Mouse (Mus musculus): ENCODE measurements around the gene Ccin. TPM values are rescaled to one million over a fixed set of nuclear protein-coding genes. Genes with fewer than 3 reads are reported as not detected.

Gene Ccin
- polyA plus RNA-seq, 1 experiment from 2014 or later: not detected

DNA sequence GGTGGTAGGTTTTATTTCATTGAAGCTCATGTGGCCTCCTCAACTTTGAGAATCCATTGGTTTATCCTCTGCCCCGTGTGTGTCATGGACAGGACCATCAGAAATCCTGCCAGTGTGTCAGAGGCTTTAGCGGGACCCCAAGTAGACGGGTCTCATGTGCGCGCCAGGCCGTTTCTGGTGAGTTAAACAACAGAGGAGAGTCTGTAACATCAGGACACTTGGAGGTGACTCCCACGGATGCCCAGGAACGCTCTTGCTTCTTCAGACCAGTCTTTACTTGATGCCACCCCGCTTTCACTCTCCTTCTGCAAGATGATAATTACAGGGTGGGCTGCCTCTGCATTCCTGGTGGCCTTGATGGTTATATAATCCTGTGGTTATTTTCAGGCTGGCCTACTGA is 40.4 kb downstream of the Ccin start:
- Histone ChIP-seq H3K27me3 (no peaks in the 10 kb centered on the region), H3K4me3 (no peak overlapping the region), H3K9me3 (no peaks in the 10 kb centered on the region), H3K4me1 (peaks cover 4% of the 10 kb centered on the region; the same call in 1 of the 2 replicates), H3K9ac (no peak overlapping the region), H3K27ac (no peak overlapping the region), H3K4me2 (replicated peaks) (no peak overlapping the region), H3K36me3 (peaks cover 94% of the 10 kb centered on the region)
- WGBS: 92% methylated on average over 9 of the region's 9 CpGs
- ATAC-seq (ENCODE audit: insufficient number of reproducible peaks, insufficient read depth, low FRiP score, low TSS enrichment): no peak

DNA sequence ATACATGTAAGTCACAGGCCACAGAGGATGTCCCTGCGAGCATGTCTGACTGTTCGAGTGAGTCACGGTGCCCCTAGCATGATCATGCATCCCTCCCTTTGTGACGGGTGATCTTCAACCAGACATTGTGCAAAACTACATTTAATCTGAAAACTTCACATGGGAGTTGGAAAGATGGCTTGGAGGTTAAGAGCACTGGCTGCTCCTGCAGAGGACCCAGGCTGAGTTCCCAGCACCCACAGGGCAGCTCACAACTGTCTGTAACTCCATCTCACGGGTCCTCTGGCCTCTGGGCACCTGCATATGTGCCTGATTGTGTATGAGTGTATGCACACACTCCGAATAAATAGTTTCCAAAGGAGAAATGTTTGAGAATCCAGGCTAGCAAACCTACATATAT is 41.0 kb downstream of the Ccin start:
- no peak overlapping the region for H3K4me3 ChIP-seq
- H3K9ac ChIP-seq: no peak overlapping the region
- no peaks in the 10 kb centered on the region for H3K27me3 ChIP-seq
- peaks cover 99% of the 10 kb centered on the region for H3K36me3 ChIP-seq
- H3K4me1 ChIP-seq: peaks cover 4% of the 10 kb centered on the region; the same call in 1 of the 2 replicates
- no peak overlapping the region for H3K4me2 ChIP-seq (replicated peaks)
- whole genome bisulfite sequencing: 95% methylated on average over 6 of the region's 6 CpGs
- no peak overlapping the region for H3K27ac ChIP-seq
- ATAC-seq (ENCODE audit: insufficient number of reproducible peaks, insufficient read depth, low FRiP score, low TSS enrichment): no peak
- H3K9me3 ChIP-seq: no peaks in the 10 kb centered on the region

DNA sequence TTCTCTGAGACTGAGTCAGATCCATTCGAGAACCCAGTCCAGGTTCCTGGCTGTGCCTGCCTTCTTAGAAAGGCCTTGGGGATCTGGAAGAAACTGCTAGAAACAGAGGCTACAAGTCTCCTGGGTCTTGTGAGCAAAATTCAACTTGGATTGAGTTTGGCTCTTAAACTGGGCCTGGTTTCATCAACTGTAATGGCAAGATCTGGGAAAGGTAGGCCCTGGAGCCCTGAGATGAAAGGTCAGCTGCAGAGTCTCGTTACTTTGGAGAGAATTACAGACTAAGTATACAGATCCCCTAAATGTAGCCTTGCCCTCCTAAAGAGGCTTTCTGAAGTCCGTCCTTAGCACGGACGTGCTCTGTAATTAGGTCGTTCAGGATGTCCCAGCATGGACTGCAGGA is 42.3 kb downstream of the Ccin start:
- Histone ChIP-seq H3K27ac (no peak overlapping the region), H3K9me3 (no peaks in the 10 kb centered on the region), H3K9ac (no peak overlapping the region), H3K4me3 (no peak overlapping the region), H3K4me2 (replicated peaks) (no peak overlapping the region), H3K27me3 (no peaks in the 10 kb centered on the region), H3K4me1 (peaks cover 4% of the 10 kb centered on the region; the same call in 1 of the 2 replicates), H3K36me3 (peaks cover 99% of the 10 kb centered on the region)
- WGBS: 88% methylated on average over 6 of the region's 6 CpGs
- no peak for ATAC-seq (ENCODE audit: insufficient number of reproducible peaks, insufficient read depth, low FRiP score, low TSS enrichment)

DNA sequence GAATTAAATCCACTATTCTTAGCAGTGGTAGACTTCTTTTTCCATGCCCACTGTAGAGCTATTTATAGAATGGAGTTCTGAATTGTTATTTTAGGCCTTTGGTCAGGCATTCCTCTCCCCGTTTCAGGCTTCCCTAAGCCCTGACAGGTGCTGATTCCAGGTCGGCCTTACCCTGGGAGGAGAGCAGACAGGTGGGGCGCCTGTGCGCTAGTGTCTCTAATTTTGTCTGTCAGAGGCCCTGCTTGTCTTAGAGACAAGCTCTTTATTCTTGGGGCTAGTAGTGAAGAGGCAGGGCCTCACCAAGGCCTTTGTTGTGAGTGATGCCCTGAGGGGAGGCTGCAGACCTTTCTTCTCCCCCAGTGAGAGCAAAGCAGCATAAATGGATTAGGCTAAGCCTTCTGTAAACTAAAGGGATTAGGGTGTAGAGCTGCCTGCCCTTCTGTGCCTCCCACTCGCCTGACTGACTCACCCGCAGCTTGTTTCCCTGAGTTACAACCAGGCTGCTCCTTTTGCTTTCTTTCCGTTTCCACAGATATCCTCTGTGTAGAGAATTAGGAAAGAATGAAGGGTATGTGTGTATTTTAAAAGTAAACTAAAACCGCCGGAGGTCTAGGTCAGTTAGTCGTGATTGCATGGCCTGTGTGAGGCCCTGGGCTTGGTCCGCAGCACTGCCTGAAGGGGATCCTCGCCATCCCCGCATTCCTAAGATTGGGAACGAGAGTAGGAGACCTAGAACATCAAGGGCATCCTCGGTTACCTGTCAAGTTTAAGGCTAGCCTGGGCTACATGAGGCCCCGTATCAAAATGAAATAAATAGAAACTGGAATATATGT is 45.2 kb downstream of the Ccin start:
- Histone ChIP-seq H3K4me2 (replicated peaks) (no peak overlapping the region), H3K27ac (no peak overlapping the region), H3K4me3 (no peak overlapping the region), H3K36me3 (peaks cover 97% of the 10 kb centered on the region), H3K9ac (no peak overlapping the region), H3K9me3 (no peaks in the 10 kb centered on the region), H3K27me3 (no peaks in the 10 kb centered on the region), H3K4me1 (peaks cover 4% of the 10 kb centered on the region; the same call in 1 of the 2 replicates)
- ATAC-seq (ENCODE audit: insufficient number of reproducible peaks, insufficient read depth, low FRiP score, low TSS enrichment): peak; percentile 68
- 36% methylated on average over 16 of the region's 16 CpGs for WGBS

DNA sequence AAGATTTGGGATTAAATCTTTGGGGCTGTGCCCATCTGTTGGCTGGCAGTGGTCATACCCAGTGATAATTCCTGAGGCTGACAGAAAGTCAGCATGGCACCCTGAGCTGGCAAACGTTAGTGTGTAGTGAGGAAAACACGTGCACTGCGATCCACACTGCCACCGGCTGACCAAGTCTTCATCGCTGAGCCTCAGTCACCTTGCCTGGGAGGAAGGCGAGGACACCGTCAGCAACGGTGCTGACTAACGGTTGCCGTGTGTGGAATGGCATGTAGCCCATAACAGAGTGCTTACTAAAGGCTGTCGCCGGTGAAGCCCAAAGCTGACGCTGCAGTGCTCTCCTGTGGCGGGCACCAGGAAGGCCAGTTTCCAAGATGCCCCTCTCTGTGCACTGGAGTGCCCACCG is 46.4 kb downstream of the Ccin start:
- H3K36me3 ChIP-seq: peaks cover 88% of the 10 kb centered on the region
- H3K4me3 ChIP-seq: no peak overlapping the region
- 93% methylated on average over 15 of the region's 15 CpGs for WGBS
- no peaks in the 10 kb centered on the region for H3K9me3 ChIP-seq
- no peak for ATAC-seq (ENCODE audit: insufficient number of reproducible peaks, insufficient read depth, low FRiP score, low TSS enrichment)
- H3K4me2 ChIP-seq (replicated peaks): no peak overlapping the region
- H3K9ac ChIP-seq: no peak overlapping the region
- no peak overlapping the region for H3K27ac ChIP-seq
- H3K27me3 ChIP-seq: no peaks in the 10 kb centered on the region
- H3K4me1 ChIP-seq: peaks cover 4% of the 10 kb centered on the region; the same call in 1 of the 2 replicates

DNA sequence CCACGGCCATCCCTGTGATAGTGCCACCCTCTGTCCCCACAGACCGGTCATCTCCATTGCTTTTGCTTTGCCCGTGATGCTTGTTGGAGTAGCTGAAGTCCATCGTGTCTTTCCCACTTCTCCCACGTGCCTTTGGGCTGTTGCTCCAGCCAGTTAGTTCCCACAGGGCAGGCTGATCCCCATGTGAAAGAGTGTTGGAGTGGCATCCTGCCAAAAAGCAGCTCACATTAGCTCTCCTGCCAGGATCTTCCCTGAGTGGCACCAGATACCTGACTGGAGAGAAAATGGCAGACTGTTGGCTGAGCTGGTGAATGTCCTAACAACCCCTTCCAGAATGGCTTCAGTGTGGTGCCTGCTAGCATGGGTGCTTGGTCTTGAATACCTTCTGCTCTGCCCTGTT is 48.2 kb downstream of the Ccin start:
- Histone ChIP-seq H3K27me3 (no peaks in the 10 kb centered on the region), H3K9me3 (no peaks in the 10 kb centered on the region), H3K4me3 (no peak overlapping the region), H3K9ac (no peak overlapping the region), H3K4me2 (replicated peaks) (no peak overlapping the region), H3K27ac (no peak overlapping the region), H3K4me1 (peaks cover 4% of the 10 kb centered on the region; the same call in 1 of the 2 replicates), H3K36me3 (peaks cover 72% of the 10 kb centered on the region)
- WGBS: 88% methylated on average over 5 of the region's 5 CpGs
- no peak for ATAC-seq (ENCODE audit: insufficient number of reproducible peaks, insufficient read depth, low FRiP score, low TSS enrichment)

Other genes with a start within 250 kb of the Ccin start
- not detected in 2 replicates for gene Olfr159, start 212.5 kb upstream of the Ccin start, polyA plus RNA-seq (2016; fragmentation: Nextera tagmentation; extraction: Ambion mirVana)
- gene Olfr156, start 159.6 kb upstream of the Ccin start, polyA plus RNA-seq (2016; fragmentation: Nextera tagmentation; extraction: Ambion mirVana): 0.09 and 0.31 TPM in 2 replicates
- 0.08 TPM in 1 of 2 replicates, not detected in the other for gene Olfr157, start 143.3 kb upstream of the Ccin start, polyA plus RNA-seq (2016; fragmentation: Nextera tagmentation; extraction: Ambion mirVana)
- 0.18 TPM in 1 of 2 replicates, not detected in the other for gene Olfr155, start 131.9 kb upstream of the Ccin start, polyA plus RNA-seq (2016; fragmentation: Nextera tagmentation; extraction: Ambion mirVana)
- 30.4 and 33.9 TPM in 2 replicates for gene Reck, start 108.0 kb upstream of the Ccin start, polyA plus RNA-seq (2016; fragmentation: Nextera tagmentation; extraction: Ambion mirVana)
- gene Glipr2, start 26.1 kb upstream of the Ccin start, polyA plus RNA-seq (2016; fragmentation: Nextera tagmentation; extraction: Ambion mirVana): 113 and 118 TPM in 2 replicates
- gene Clta, start 21.0 kb downstream of the Ccin start, polyA plus RNA-seq (2016; fragmentation: Nextera tagmentation; extraction: Ambion mirVana): 254 and 261 TPM in 2 replicates
- 20.4 and 23.8 TPM in 2 replicates for gene Gne, start 100.7 kb downstream of the Ccin start, polyA plus RNA-seq (2016; fragmentation: Nextera tagmentation; extraction: Ambion mirVana)

Data from embryonic facial prominence, embryonic 12.5 days (tissue).